Mouse (Mus musculus) limb, embryonic 10.5 days (tissue): ENCODE measurements around the gene Mccc2. TPM values are rescaled to one million over a fixed set of nuclear protein-coding genes. Genes with fewer than 3 reads are reported as not detected.
"Not testable (repeated sequence)": the region's sequence is repeated elsewhere in the genome, so short reads cannot be mapped to it uniquely, and the experiment has no call there.

Experiments used
- DNase-seq: peaks from one replicate; pipeline ENCODE4 v3.0.0-alpha.2; 2017; ENCODE audit warnings: low spot score
- H3K27ac ChIP-seq: fragments of 300-500 bp; sonication (generic); 2 replicates; pipeline ENCODE4 v1.5.1; 2016; ENCODE audit warnings: mild to moderate bottlenecking
- H3K27me3 ChIP-seq: fragments of 300-500 bp; sonication (generic); 2 replicates; pipeline ENCODE4 v1.6.1; 2016; ENCODE audit warnings: low read depth, mild to moderate bottlenecking; ENCODE audit not compliant: poor library complexity, severe bottlenecking
- H3K36me3 ChIP-seq: fragments of 300-500 bp; sonication (generic); 2 replicates; pipeline ENCODE4 v1.6.1; 2016; ENCODE audit warnings: mild to moderate bottlenecking, moderate library complexity
- H3K4me1 ChIP-seq: fragments of 300-500 bp; sonication (generic); 2 replicates; pipeline ENCODE4 v1.6.1; 2016
- H3K4me3 ChIP-seq: fragments of 300-500 bp; sonication (generic); 2 replicates; pipeline ENCODE4 v1.5.1; 2016; ENCODE audit warnings: mild to moderate bottlenecking, moderate library complexity
- H3K9me3 ChIP-seq: fragments of 300-500 bp; sonication (generic); replicated peaks from 2 replicates; pipeline ENCODE4 v1.6.1; 2016; ENCODE audit warnings: mild to moderate bottlenecking
- WGBS: fragments of 180-500 bp; shearing (Covaris S2); methylation state at CpG from one replicate; pipeline ENCODE4 v1.1.7; 2016; 5-methylcytosine and 5-hydroxymethylcytosine counted together
- polyA plus RNA-seq: library from polyadenylated mRNA; unstranded; fragments of >200 nt; fragmentation: Nextera tagmentation; extraction: Ambion mirVana; gene quantifications from 2 replicates; pipeline ENCODE4 v1.2.1, GENCODE M21; 2016

Mccc2 gene
- polyA plus RNA-seq: 46.0 and 48.3 TPM in 2 replicates

- H3K27me3 ChIP-seq: no peaks in the 10 kb centered on the region
- no peaks in the 10 kb centered on the region for H3K9me3 ChIP-seq
- H3K36me3 ChIP-seq: peaks cover 5% of the 10 kb centered on the region
- H3K27ac ChIP-seq: peak within 1 kb of the TSS; percentile 90
- peaks cover 18% of the 10 kb centered on the region for H3K4me1 ChIP-seq
- peak within 1 kb of the TSS; percentile 83 for H3K4me3 ChIP-seq
- peak; percentile 89 for DNase-seq
- 5% methylated on average over 47 of the region's 47 CpGs for WGBS
These were observed at the start of gene Mccc2 for GRCm38 (mm10) chr13:100014906-100015895. TSS of gene Mccc2 (minus strand) at chr13:100015639.

- no peak overlapping the region for H3K4me3 ChIP-seq
- no peak overlapping the region for H3K27ac ChIP-seq
- WGBS: 98% methylated on average over 3 of the region's 3 CpGs
- no peaks in the 10 kb centered on the region for H3K4me1 ChIP-seq
- H3K36me3 ChIP-seq: peaks cover 90% of the 10 kb centered on the region
- no peaks in the 10 kb centered on the region for H3K9me3 ChIP-seq
- no peaks in the 10 kb centered on the region for H3K27me3 ChIP-seq
- DNase-seq: no peak
These were observed 48.5 kb upstream of the Mccc2 start for GRCm38 (mm10) chr13:100063936-100064335.

DNA sequence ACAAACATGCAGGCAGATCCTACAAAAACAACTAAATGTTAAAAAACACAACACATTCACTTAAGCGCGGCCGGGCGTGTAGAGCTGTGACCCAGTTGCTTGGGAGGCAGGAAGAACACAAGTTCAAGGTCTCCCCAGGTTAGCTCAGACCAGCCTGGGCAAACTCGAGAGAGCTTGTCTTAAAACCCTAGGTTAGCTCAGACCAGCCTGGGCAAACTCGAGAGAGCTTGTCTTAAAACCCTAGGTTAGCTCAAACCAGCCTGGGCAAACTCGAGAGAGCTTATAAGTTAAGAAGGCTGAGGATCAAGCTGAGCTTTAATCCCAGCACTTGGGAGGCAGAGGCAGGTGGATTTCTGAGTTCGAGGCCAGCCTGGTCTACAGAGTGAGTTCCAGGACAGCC is 42.3 kb upstream of the Mccc2 start:
- H3K27me3 ChIP-seq, DNase-seq, H3K4me1 ChIP-seq, H3K9me3 ChIP-seq, H3K4me3 ChIP-seq, H3K27ac ChIP-seq: not testable (repeated sequence)
- 94% methylated on average over 8 of the region's 8 CpGs for WGBS
- peaks cover 96% of the 10 kb centered on the region for H3K36me3 ChIP-seq

GRCm38 (mm10) chr13:100026013-100026412 is 10.6 kb upstream of the Mccc2 start:
- Histone ChIP-seq H3K9me3 (no peaks in the 10 kb centered on the region), H3K36me3 (peaks cover 97% of the 10 kb centered on the region), H3K27ac (no peak overlapping the region), H3K4me1 (no peaks in the 10 kb centered on the region), H3K4me3 (no peak overlapping the region), H3K27me3 (no peaks in the 10 kb centered on the region)
- 93% methylated on average over 6 of the region's 6 CpGs for WGBS
- DNase-seq: no peak

DNA sequence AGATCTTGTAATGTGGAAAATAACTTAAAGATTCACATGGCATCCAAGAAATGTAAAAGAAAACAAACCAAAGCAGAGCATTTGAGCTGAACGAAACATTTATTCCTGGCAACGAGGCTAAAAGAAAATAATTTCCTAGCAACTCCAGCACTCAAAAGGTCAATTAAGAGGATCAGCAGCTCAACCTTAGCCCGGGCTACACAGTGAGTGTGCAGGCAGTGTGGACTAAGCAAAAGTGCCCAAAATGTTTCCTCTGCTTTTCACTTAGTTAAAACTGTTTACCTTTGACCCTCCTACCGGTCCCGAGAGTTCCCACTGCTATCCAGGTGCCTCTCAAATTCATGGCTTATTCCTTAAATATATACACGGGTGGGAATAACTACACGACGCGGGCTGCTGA is 1.5 kb upstream of the Mccc2 start:
- no peak for DNase-seq
- 92% methylated on average over 9 of the region's 9 CpGs for WGBS
- H3K4me3 ChIP-seq: no peak overlapping the region
- H3K36me3 ChIP-seq: peaks cover 18% of the 10 kb centered on the region
- H3K27me3 ChIP-seq: no peaks in the 10 kb centered on the region
- no peak overlapping the region for H3K27ac ChIP-seq
- no peaks in the 10 kb centered on the region for H3K9me3 ChIP-seq
- peaks cover 18% of the 10 kb centered on the region for H3K4me1 ChIP-seq

DNA sequence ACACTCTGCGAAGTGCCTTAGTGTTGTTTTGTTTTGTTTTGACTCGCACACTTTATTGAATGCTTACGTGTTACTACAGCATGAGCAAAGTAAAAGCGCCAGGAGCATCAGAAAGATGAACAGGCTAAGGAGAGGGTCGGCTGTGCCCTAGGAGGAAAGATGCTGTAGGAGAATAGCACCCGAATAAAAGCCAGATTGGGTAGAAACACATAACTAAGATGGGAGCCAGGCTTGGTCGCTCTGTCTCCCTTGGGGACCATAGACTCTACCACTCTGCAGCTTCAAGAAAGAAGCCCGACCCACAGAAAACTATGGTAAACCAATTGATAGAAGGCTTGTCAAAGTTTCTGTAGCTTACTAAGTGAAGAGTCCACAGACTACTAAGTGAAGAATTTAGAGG is 498 bp upstream of the Mccc2 start:
- DNase-seq: no peak
- no peaks in the 10 kb centered on the region for H3K27me3 ChIP-seq
- 14% methylated on average over 8 of the region's 8 CpGs for WGBS
- peaks cover 10% of the 10 kb centered on the region for H3K36me3 ChIP-seq
- H3K4me1 ChIP-seq: peaks cover 18% of the 10 kb centered on the region
- H3K9me3 ChIP-seq: no peaks in the 10 kb centered on the region
- H3K4me3 ChIP-seq: peak overlapping the region; percentile 83
- peak overlapping the region; percentile 90 for H3K27ac ChIP-seq

GRCm38 (mm10) chr13:100005911-100006496 is 9.4 kb downstream of the Mccc2 start:
- H3K36me3 ChIP-seq: no peaks in the 10 kb centered on the region
- 92% methylated on average over 12 of the region's 12 CpGs for WGBS
- no peaks in the 10 kb centered on the region for H3K9me3 ChIP-seq
- H3K27ac ChIP-seq: no peak overlapping the region
- no peaks in the 10 kb centered on the region for H3K4me1 ChIP-seq
- H3K4me3 ChIP-seq: no peak overlapping the region
- H3K27me3 ChIP-seq: no peaks in the 10 kb centered on the region
- DNase-seq: peak; percentile 2

- Histone ChIP-seq H3K4me3 (no peak overlapping the region), H3K4me1 (no peaks in the 10 kb centered on the region), H3K9me3 (no peaks in the 10 kb centered on the region), H3K36me3 (0 out of 2 replicates have a peak, but pooled peaks cover 3% of the 10 kb centered on the region), H3K27ac (no peak overlapping the region), H3K27me3 (no peaks in the 10 kb centered on the region)
- peak; percentile 76 for DNase-seq
- 39% methylated on average over 5 of the region's 5 CpGs for WGBS
These were observed 13.6 kb downstream of the Mccc2 start for GRCm38 (mm10) chr13:100001790-100002196.

GRCm38 (mm10) chr13:99999078-99999477 is 16.4 kb downstream of the Mccc2 start:
- H3K9me3 ChIP-seq: no peaks in the 10 kb centered on the region
- H3K36me3 ChIP-seq: 0 out of 2 replicates have a peak, but pooled peaks cover 3% of the 10 kb centered on the region
- H3K4me3 ChIP-seq: no peak overlapping the region
- no peaks in the 10 kb centered on the region for H3K27me3 ChIP-seq
- no peak for DNase-seq
- no peaks in the 10 kb centered on the region for H3K4me1 ChIP-seq
- 92% methylated on average over 3 of the region's 3 CpGs for WGBS
- H3K27ac ChIP-seq: no peak overlapping the region

- Histone ChIP-seq H3K4me3 (no peak overlapping the region), H3K4me1 (no peaks in the 10 kb centered on the region), H3K9me3 (no peaks in the 10 kb centered on the region), H3K27me3 (no peaks in the 10 kb centered on the region), H3K36me3 (0 out of 2 replicates have a peak, but pooled peaks cover 6% of the 10 kb centered on the region), H3K27ac (no peak overlapping the region)
- 90% methylated on average over 3 of the region's 3 CpGs for WGBS
- no peak for DNase-seq
These were observed 17.3 kb downstream of the Mccc2 start for GRCm38 (mm10) chr13:99998099-99998498.

DNA sequence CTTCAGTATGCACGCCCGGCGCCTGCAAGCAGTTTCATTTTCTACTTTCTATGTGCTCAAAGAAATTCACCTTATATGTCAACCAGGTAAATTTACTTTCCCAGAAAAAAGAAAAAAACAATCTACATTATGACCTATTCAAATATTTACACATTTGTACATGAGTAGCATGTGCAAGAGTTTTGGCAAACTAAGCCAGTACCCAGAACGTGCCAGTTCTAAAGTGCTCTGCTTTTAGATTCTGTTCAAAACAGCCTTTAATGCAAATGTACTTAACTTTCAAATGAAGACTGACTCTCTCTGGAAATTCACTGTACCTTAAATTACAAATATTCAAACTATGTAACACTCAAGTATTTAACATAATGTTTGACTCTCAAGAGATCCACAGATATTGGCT is 25.8 kb downstream of the Mccc2 start:
- Histone ChIP-seq H3K27me3 (no peaks in the 10 kb centered on the region), H3K36me3 (peaks cover 46% of the 10 kb centered on the region), H3K9me3 (no peaks in the 10 kb centered on the region), H3K4me1 (no peaks in the 10 kb centered on the region), H3K27ac (no peak overlapping the region), H3K4me3 (no peak overlapping the region)
- 95% methylated on average over 4 of the region's 4 CpGs for WGBS
- DNase-seq: no peak

DNA sequence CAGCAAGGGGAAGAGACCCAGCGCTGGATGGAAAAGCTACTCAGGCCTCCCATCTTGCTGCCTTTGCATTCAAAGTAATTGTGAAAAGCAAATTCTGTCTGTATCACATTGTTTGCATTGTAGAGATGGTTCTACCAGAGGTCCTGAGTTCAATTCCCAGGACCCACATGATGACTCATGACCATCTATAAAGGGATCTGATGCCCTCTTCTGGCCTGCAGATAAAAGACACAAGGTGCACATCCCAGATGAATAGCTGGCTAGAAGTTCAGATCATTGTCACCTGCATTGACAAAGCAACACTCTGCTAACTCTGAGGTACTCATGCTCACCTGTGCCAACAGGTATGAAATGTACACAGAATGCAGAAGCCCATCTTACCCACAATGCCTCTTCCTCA is 32.1 kb downstream of the Mccc2 start:
- 89% methylated on average over 1 of the region's 1 CpGs for WGBS
- no peaks in the 10 kb centered on the region for H3K4me1 ChIP-seq
- DNase-seq: no peak
- no peaks in the 10 kb centered on the region for H3K27me3 ChIP-seq
- H3K4me3 ChIP-seq: no peak overlapping the region
- no peak overlapping the region for H3K27ac ChIP-seq
- peaks cover 26% of the 10 kb centered on the region for H3K36me3 ChIP-seq
- no peaks in the 10 kb centered on the region for H3K9me3 ChIP-seq

GRCm38 (mm10) chr13:99979406-99979805 is 36.0 kb downstream of the Mccc2 start:
- DNase-seq: no peak
- Histone ChIP-seq H3K27ac (no peak overlapping the region), H3K9me3 (no peaks in the 10 kb centered on the region), H3K27me3 (no peaks in the 10 kb centered on the region), H3K4me3 (no peak overlapping the region), H3K36me3 (peaks cover 30% of the 10 kb centered on the region), H3K4me1 (no peaks in the 10 kb centered on the region)
- 80% methylated on average over 2 of the region's 2 CpGs for WGBS
